Mouse (Mus musculus) liver, postnatal 0 days (tissue): ENCODE data around the gene Cdkn2c.

Experiments
- CTCF ChIP-seq: sonication (generic); IDR thresholded peaks from 2 replicates; pipeline ENCODE4 v1.5.1; 2016; ENCODE audit warnings: antibody characterized with exemption, low read depth
- EP300 ChIP-seq: IDR thresholded peaks from 2 replicates; pipeline ENCODE4 v1.6.1; 2016; ENCODE audit warnings: antibody characterized with exemption, low read depth, mild to moderate bottlenecking

DNA sequence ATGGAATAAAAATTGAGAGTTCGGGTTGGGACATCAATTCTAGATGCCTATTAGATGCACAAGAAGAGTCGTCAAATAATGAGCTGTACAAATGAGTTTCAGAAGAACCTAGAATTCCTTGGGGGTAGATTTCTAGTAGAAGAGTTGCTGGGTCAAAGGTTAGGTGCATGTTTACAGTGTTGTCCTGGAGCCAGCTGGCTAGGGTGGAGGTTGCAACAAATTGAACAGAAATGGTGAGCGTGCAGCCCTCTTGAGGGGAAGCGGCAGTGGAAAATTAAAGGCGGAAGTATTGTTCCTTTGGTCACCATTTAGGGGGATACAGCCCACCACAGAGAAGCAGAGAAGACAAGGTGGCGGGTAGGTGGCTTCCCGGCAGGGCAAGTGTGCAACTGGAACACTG, 26.8 kb downstream of the Cdkn2c start:
- TF ChIP-seq CTCF, result no peak
- TF ChIP-seq EP300, result no peak
